Mouse (Mus musculus) neural tube, embryonic 13.5 days (tissue): Measurements from ENCODE around the gene Fgfr2. TPM values are rescaled to one million over a fixed set of nuclear protein-coding genes. Genes with fewer than 3 reads are reported as not detected.

ENCODE experiments used
- ATAC-seq: fragments of 200-750 bp; cut with Nextera tagmentation; 2 replicates; pipeline ENCODE4 v1.8.0; 2017; ENCODE audit warnings: low read depth, mild to moderate bottlenecking, moderate TSS enrichment, moderate library complexity
- H3K27ac ChIP-seq: fragments of 300-500 bp; sonication (generic); replicated peaks from 2 replicates; pipeline ENCODE4 v1.5.1; 2015; ENCODE audit warnings: moderate library complexity, mild to moderate bottlenecking, inconsistent platforms
- H3K27me3 ChIP-seq: fragments of 300-500 bp; sonication (generic); 2 replicates; pipeline ENCODE4 v1.6.1; 2015; ENCODE audit warnings: mild to moderate bottlenecking, inconsistent platforms
- H3K36me3 ChIP-seq: fragments of 300-500 bp; sonication (generic); 2 replicates; pipeline ENCODE4 v1.6.1; 2015; ENCODE audit warnings: mild to moderate bottlenecking, inconsistent platforms
- H3K4me1 ChIP-seq: fragments of 300-500 bp; sonication (generic); replicated peaks from 2 replicates; pipeline ENCODE4 v1.6.1; 2015; ENCODE audit warnings: inconsistent platforms
- H3K4me2 ChIP-seq: fragments of 300-500 bp; sonication (generic); 2 replicates; pipeline ENCODE4 v1.6.1; 2015; ENCODE audit warnings: inconsistent platforms, mild to moderate bottlenecking, moderate library complexity
- H3K4me3 ChIP-seq: fragments of 300-500 bp; sonication (generic); 2 replicates; pipeline ENCODE4 v1.5.1; 2015; ENCODE audit warnings: mild to moderate bottlenecking, inconsistent platforms
- H3K9ac ChIP-seq: fragments of 300-500 bp; sonication (generic); 2 replicates; pipeline ENCODE4 v1.6.1; 2015; ENCODE audit warnings: moderate library complexity, mild to moderate bottlenecking, inconsistent platforms
- H3K9me3 ChIP-seq: fragments of 300-500 bp; sonication (generic); 2 replicates; pipeline ENCODE4 v1.6.1; 2016; ENCODE audit warnings: inconsistent platforms
- whole genome bisulfite sequencing: fragments of 180-500 bp; shearing (Covaris S2); methylation state at CpG from one replicate; pipeline ENCODE4 v1.1.7; 2015; 5-methylcytosine and 5-hydroxymethylcytosine counted together
- polyA plus RNA-seq: library from polyadenylated mRNA; unstranded; fragments of >200 nt; fragmentation: Nextera tagmentation; extraction: Ambion mirVana; gene quantifications from 2 replicates; pipeline ENCODE4 v1.2.1, GENCODE M21; 2015

Fgfr2 gene
- polyA plus RNA-seq, 1 experiment from 2014 or later = 22.9 TPM

DNA sequence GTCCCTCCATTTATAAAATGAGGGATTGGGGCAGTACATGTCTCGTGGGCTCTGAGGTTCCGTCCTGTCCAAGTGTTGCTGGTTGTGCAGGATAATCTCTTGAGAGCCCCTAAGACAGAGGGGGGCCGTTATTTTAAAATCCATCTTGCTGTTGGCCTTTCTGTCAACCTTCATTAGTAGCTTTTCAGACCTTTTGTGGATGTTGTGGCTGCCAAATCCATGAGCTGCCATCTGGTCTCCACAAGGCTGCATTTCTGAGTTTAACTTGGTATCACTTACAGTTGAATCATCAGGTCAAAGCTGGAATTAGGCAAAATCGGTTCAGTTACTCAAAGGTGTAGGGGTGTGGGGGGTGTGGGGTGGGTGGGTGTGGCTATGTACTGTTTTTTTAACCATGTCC is 2569.8 kb downstream of the Fgfr2 start:
- Histone ChIP-seq H3K27ac (no peak overlapping the region), H3K4me3 (no peak overlapping the region), H3K4me2 (no peak overlapping the region), H3K36me3 (no peaks in the 10 kb centered on the region), H3K27me3 (no peaks in the 10 kb centered on the region), H3K9me3 (no peaks in the 10 kb centered on the region), H3K4me1 (no peaks in the 10 kb centered on the region), H3K9ac (no peak overlapping the region)
- ATAC-seq = no peak
- WGBS = 71% methylated on average over 4 of the region's 4 CpGs

DNA sequence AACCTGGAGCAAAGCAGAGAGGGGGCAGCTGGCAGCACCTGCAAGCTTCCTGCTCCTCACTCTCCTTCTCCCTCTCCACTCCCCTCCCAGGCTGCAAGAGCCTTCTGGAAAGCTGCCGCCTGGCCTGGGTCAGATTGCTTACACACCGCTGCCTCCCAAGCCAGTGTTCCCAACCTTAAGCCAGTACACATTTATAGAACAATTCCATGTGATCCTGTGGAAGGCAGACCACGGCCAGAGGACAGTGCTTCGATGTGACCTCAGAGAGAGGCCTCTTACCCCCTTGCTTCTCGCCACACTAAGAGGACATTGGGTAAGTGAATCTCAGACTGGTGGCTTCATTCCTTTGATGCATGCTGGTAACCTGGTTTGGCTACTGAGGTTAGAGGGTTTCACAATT is 2570.4 kb downstream of the Fgfr2 start:
- Histone ChIP-seq H3K4me1 (no peaks in the 10 kb centered on the region), H3K36me3 (no peaks in the 10 kb centered on the region), H3K4me2 (no peak overlapping the region), H3K4me3 (no peak overlapping the region), H3K27me3 (no peaks in the 10 kb centered on the region), H3K9ac (no peak overlapping the region), H3K9me3 (no peaks in the 10 kb centered on the region), H3K27ac (no peak overlapping the region)
- no peak for ATAC-seq
- WGBS = 54% methylated on average over 5 of the region's 5 CpGs

DNA sequence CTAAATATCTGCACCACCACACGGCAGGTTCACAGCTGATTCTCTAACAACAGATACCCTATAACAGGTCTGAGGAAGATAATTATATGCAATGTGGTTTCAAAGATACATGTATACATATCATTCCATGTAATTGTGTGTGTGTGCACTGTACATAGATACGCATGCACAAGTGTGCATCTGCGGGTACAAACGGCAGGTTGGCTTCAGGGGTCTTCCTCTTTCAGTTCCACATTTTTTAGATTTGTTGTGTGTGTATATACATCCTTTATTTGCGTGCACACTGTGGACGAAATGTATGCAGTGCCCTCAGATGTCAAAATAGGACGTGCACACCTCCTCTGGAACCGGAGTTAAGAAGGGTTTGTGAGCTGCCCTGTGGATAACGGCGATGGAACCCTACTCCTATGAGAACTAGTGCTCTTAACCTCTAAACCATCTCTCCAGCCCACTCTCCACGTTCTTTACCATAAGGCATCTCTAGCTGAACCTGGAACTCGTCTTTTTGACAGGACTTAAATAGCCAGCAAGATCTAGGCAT is 2575.4 kb downstream of the Fgfr2 start:
- no peak; the same call in 1 of the 2 replicates for ATAC-seq
- Histone ChIP-seq H3K4me3 (peak overlapping the region; percentile 87), H3K4me2 (peak overlapping the region; percentile 75; the same call in 1 of the 2 replicates), H3K27me3 (no peaks in the 10 kb centered on the region), H3K9ac (no peak overlapping the region), H3K27ac (0 out of 2 replicates have a peak overlapping the region, but pooled peaks have one; percentile 11), H3K4me1 (peaks cover 16% of the 10 kb centered on the region), H3K36me3 (peaks cover 24% of the 10 kb centered on the region), H3K9me3 (no peaks in the 10 kb centered on the region)
- 87% methylated on average over 12 of the region's 12 CpGs for WGBS

DNA sequence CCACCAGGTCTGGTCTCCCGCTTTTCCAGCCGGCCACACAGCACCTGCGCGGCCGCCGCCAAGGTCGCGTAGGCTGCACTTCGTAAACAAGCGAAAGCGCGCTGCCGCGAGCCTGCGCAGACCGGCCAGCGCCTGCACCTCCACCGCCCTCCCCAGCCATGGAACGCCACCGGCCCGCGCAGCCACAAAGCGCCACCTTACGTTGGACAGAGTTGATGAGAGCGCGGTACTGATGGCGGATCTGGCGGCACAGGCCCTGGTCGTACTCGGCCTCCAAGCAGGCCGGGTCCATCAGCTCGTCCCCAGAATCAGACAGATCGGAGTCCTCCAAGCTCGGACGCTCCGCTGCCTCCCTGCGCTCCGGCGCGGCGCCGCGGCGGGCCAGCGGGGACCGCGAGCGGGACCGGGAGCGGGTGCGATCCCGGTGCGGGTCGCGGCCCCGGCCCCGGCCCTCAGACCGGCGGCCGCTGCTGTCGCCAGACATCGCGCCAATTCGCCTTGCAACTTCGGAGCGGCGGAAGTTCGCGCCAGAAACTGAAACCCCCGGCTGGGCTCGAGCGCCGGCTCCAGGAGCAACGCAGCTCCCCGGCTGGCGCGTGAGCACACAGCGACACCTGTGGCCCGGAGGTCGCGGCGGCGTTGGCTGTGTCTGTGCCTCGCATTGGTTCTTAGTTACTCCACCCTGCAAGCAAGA is 2576.2 kb downstream of the Fgfr2 start:
- 0% methylated on average over 84 of the region's 84 CpGs for WGBS
- H3K9me3 ChIP-seq = no peaks in the 10 kb centered on the region
- H3K9ac ChIP-seq = peak overlapping the region; percentile 90
- peak; percentile 96 for ATAC-seq
- no peaks in the 10 kb centered on the region for H3K27me3 ChIP-seq
- peak overlapping the region; percentile 75 for H3K4me2 ChIP-seq
- H3K4me1 ChIP-seq = peaks cover 16% of the 10 kb centered on the region
- H3K4me3 ChIP-seq = peak overlapping the region; percentile 87
- H3K27ac ChIP-seq = peak overlapping the region; percentile 97
- H3K36me3 ChIP-seq = peaks cover 31% of the 10 kb centered on the region

DNA sequence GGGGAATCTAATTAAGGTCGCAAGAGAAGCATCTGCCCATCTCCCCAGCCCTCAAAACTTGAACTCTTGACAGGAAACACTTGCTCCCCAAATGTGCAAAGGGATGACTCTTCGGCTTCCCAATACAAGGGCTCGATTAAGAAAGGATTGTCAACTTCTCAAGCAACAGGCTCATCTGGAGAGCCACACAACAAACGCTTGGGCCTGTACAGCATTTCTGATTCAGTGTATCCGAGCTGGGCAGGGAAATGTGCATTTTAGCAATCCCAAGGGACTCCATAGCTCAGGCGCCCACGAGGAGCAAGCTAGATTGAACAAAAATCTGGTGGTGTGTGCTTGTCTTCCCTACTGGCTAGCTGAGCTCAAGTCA is 2576.7 kb downstream of the Fgfr2 start:
- ATAC-seq = no peak; the same call in 1 of the 2 replicates
- no peaks in the 10 kb centered on the region for H3K27me3 ChIP-seq
- H3K4me3 ChIP-seq = peak overlapping the region; percentile 87
- H3K4me2 ChIP-seq = peak overlapping the region; percentile 75
- H3K4me1 ChIP-seq = peaks cover 16% of the 10 kb centered on the region
- 8% methylated on average over 7 of the region's 7 CpGs for WGBS
- H3K36me3 ChIP-seq = peaks cover 36% of the 10 kb centered on the region
- no peaks in the 10 kb centered on the region for H3K9me3 ChIP-seq
- H3K9ac ChIP-seq = peak overlapping the region; percentile 90
- peak overlapping the region; percentile 97 for H3K27ac ChIP-seq

DNA sequence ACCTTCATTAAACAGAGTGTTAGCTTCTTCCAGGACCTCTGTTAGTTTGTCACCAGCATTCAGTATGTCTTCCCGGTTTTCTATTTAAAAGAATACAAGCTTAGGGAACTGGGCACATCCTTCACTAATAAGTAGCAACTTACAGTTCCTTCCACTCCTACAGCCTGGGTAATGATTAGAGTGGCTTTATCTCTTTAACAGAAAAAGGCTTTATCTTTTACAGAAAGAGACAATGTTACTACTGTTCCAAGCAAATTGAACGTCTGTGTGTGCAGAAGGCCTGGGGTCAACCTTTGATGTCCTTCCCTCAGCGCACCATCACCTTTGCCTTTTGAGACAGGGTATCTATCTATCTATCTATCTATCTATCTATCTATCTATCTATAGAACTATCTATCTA is 2577.3 kb downstream of the Fgfr2 start:
- H3K4me2 ChIP-seq = peak overlapping the region; percentile 75
- peak overlapping the region; percentile 87 for H3K4me3 ChIP-seq
- peaks cover 16% of the 10 kb centered on the region for H3K4me1 ChIP-seq
- no peak for ATAC-seq
- H3K27ac ChIP-seq = peak overlapping the region; percentile 97
- WGBS = 56% methylated on average over 3 of the region's 3 CpGs
- H3K36me3 ChIP-seq = peaks cover 39% of the 10 kb centered on the region
- no peaks in the 10 kb centered on the region for H3K27me3 ChIP-seq
- H3K9me3 ChIP-seq = no peaks in the 10 kb centered on the region
- H3K9ac ChIP-seq = peak overlapping the region; percentile 90

DNA sequence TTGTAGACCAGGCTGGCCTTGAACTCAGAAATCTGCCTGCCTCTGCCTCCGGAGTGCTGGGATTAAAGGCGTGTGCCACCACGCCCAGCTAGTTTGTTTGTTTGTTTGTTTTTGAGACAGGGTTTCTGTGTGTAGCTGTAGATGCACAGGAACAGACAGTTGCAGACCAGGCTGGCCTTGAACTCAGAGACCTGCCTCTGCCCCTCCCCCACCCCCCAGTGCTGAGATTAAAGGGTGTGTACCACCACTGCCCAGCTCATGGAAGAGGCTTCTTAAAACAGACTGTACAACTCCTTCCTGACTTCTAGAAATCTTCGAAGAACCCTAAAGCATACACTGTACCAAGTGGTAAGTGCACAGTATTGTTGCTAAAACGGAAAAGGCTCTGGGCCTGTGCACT is 2577.7 kb downstream of the Fgfr2 start:
- no peak for ATAC-seq
- H3K27me3 ChIP-seq = no peaks in the 10 kb centered on the region
- no peak overlapping the region; the same call in 1 of the 2 replicates for H3K9ac ChIP-seq
- no peak overlapping the region for H3K27ac ChIP-seq
- no peaks in the 10 kb centered on the region for H3K9me3 ChIP-seq
- H3K36me3 ChIP-seq = peaks cover 42% of the 10 kb centered on the region
- WGBS = 94% methylated on average over 5 of the region's 5 CpGs
- peak overlapping the region; percentile 75 for H3K4me2 ChIP-seq
- H3K4me1 ChIP-seq = peaks cover 16% of the 10 kb centered on the region
- H3K4me3 ChIP-seq = no peak overlapping the region

DNA sequence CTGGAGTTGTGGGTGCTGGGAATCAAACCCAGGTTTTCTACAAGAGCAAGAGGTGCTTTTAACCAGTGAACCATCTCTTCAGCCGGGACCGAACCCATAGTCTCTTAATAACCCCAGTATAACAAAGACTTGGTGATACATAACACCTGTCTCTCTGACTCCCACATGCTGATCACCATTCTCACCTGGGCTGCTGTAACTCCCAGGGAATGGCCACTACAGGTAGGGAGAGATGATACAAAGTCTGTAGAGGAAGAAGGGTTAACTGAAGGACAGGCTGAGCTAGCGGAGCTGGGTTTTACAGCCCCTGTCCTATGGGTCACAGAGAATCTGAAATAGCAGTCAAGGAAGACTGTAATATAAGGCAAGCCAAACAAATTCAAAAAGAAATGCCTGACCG is 2580.0 kb downstream of the Fgfr2 start:
- no peak overlapping the region for H3K9ac ChIP-seq
- H3K4me1 ChIP-seq = peaks cover 16% of the 10 kb centered on the region
- no peak overlapping the region for H3K27ac ChIP-seq
- H3K9me3 ChIP-seq = no peaks in the 10 kb centered on the region
- peaks cover 64% of the 10 kb centered on the region for H3K36me3 ChIP-seq
- no peak overlapping the region for H3K4me3 ChIP-seq
- H3K27me3 ChIP-seq = no peaks in the 10 kb centered on the region
- no peak overlapping the region for H3K4me2 ChIP-seq
- 95% methylated on average over 4 of the region's 4 CpGs for WGBS
- no peak for ATAC-seq

DNA sequence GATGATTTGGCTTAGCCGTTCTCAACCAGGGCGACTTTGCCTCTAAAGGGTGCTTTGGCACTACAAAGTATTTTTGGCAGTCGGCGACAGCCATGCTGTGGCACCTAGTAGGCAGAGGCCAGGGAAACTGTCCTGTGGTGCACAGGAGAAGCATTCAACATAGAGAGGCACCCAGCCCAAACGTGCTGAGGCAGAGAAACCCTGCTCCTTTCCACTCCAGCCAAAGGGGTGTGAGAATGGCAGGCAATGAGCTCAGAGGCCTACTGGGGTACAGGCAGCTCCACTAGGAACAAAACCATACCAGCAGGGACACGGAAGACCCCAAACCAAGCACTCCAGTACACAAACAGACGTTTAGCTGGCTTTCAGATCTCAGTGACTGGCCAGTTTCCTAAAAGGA is 2583.0 kb downstream of the Fgfr2 start:
- Histone ChIP-seq H3K4me3 (no peak overlapping the region), H3K9me3 (no peaks in the 10 kb centered on the region), H3K4me2 (no peak overlapping the region), H3K27ac (no peak overlapping the region), H3K4me1 (peaks cover 3% of the 10 kb centered on the region; the same call in 1 of the 2 replicates), H3K36me3 (peaks cover 90% of the 10 kb centered on the region), H3K9ac (no peak overlapping the region), H3K27me3 (no peaks in the 10 kb centered on the region)
- WGBS = 91% methylated on average over 7 of the region's 7 CpGs
- no peak for ATAC-seq

DNA sequence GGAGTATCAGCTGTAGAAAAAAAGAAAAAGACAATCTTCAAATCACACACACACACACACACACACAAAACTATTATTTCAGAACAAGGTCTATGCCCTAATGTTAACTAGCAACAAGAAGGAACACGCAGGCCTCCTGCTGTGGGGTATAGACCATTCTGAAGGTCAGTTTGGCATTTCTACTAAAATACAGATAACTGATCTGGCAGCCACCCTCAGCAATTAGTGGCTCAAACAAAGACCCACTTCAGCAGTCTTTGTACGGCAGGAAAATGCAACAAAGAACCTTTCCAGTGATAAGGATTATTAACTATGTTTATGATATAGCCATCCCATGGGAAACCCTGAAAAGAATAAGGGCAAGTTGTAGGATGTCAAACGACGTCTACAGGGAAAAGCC is 2586.1 kb downstream of the Fgfr2 start:
- WGBS = 93% methylated on average over 4 of the region's 4 CpGs

DNA sequence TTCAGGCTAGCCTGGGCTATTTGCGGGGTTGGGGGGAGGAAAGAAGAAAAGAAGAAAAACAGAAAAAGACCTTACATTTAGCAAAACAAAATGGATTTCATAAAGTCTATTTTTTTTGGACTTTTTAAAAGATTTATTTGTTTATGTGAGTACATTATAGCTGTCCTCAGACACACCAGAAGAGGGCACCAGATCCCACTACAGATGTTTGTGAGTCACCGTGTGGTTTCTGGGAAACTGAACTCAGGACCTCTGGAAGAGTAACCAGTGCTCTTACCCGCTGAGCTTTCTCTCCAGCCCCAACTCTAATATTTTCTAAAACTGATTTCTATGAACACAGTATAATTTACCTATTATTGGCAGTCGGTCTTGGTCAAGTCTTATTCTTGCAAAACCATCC is 2588.0 kb downstream of the Fgfr2 start:
- Histone ChIP-seq H3K4me2 (no peak overlapping the region), H3K9me3 (no peaks in the 10 kb centered on the region), H3K9ac (no peak overlapping the region), H3K4me3 (no peak overlapping the region), H3K4me1 (no peaks in the 10 kb centered on the region), H3K27ac (no peak overlapping the region), H3K36me3 (peaks cover 73% of the 10 kb centered on the region), H3K27me3 (no peaks in the 10 kb centered on the region)
- WGBS = 85% methylated on average over 4 of the region's 4 CpGs
- ATAC-seq = no peak

More for the DNA sequence above, 2586.1 kb downstream of the Fgfr2 start:
- H3K9ac ChIP-seq = no peak overlapping the region
- no peak overlapping the region for H3K4me2 ChIP-seq
- no peak for ATAC-seq
- no peaks in the 10 kb centered on the region for H3K9me3 ChIP-seq
- H3K27me3 ChIP-seq = no peaks in the 10 kb centered on the region
- H3K27ac ChIP-seq = no peak overlapping the region
- H3K4me3 ChIP-seq = no peak overlapping the region
- H3K36me3 ChIP-seq = peaks cover 78% of the 10 kb centered on the region
- H3K4me1 ChIP-seq = no peaks in the 10 kb centered on the region

DNA sequence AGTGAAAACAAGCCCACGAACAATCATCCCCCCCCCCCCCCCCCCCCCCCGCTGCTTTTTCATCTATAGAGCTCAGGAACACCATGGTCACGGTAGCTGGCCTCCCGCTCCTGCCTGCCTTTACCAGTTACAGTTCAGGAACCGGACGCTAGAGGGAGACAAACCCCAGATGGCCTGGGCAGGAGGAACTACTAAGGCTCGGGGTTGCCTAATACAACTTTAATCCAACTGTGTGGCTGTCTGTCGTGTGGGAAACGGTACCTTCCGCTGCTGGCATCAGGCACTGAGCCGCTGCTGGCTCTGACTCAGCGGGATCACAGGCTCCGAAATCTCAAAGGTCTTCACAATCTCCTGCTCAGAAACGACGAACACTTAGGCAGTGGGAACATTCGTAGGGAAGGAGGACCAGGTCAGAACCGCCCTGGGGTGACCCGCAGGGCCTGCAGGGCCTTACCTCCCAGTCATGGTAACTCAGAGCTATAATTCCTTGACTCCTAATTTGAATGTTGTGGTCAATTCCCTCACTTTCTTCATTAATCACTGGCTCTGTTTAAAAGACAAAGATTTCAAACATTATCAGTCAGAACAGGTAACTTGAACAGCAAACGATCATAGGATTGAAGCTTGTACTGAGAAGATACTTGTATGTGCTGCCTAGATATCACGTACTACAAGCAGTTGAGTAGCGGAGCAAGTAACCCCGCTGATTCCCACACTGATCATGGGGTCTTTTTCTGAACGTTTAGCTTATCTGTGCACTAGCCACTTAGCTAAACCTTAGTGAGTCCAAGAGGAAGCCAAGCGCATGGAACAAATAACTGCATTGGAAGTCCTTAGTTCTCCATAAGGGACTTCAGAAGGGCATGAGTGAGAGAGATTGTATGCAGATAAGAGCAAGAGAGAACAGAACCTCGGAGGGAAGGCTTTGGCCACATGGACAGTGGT is 2589.6 kb downstream of the Fgfr2 start:
- H3K27ac ChIP-seq = no peak overlapping the region; the same call in 1 of the 2 replicates
- no peaks in the 10 kb centered on the region for H3K4me1 ChIP-seq
- H3K36me3 ChIP-seq = peaks cover 64% of the 10 kb centered on the region
- H3K27me3 ChIP-seq = no peaks in the 10 kb centered on the region
- no peak overlapping the region for H3K9ac ChIP-seq
- H3K9me3 ChIP-seq = no peaks in the 10 kb centered on the region
- no peak overlapping the region for H3K4me2 ChIP-seq
- peak; percentile 87 for ATAC-seq
- WGBS = 49% methylated on average over 23 of the region's 25 CpGs
- no peak overlapping the region for H3K4me3 ChIP-seq
